In the genomic region with DNA sequence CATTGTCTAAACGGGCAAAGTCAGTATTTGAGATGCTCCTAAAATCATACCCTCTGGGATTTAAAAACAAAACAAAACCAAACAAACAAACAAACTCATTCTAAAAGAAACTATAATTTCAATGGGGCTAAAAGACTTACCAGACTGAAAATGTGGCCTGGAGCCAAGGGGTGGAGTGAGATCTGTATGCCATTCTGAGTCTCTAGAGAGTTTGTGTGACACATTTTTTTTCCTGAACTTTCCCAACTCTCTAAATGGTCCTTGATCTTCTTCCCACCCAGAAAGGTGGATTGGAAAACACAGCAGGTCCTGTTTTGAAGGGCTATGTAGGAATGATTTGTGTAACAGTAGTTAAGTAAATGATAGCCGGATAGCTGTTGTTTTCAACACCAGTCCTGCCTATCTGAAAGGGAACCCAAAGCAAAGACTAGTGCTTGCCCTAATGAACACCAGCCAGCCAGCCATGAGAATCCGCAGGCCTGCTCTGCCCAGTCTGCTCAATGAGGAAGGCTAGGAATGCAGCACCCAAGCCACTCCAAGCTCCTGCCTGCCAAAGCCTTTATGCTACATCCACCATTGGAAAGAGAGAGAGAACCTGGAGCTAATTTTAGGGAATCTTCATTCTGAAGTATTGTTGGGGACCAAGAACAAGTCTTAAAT, we compare ENCODE assay signal across 9 mouse cellular contexts. TPM values are rescaled to one million over a fixed set of nuclear protein-coding genes. Genes with fewer than 3 reads are reported as not detected.
DNase-seq lines count a peak whose midpoint lies in the region; ATAC-seq and TF ChIP-seq lines count a peak whose summit lies in the region.
"Had no signal": no experiment of that assay in that cellular context is flagged by ENCODE, and none has a peak within 500 bp of the region (broad histone marks: within the 10 kb centered on the region; RNA-seq: fewer than 3 reads in every experiment).

No protein-coding gene starts in this region.

- intact Hi-C loops in left cerebral cortex, postnatal 4 days (cut with DNase I), result no loop called here

- no peaks in the 10 kb centered on the region for H3K27me3 ChIP-seq in kidney, adult 2 months (replicated peaks; ENCODE audit: control insufficient read depth, insufficient read depth, low read length)
- no peaks in the 10 kb centered on the region for H3K27me3 ChIP-seq in heart, embryonic 15.5 days
- H3K27me3 ChIP-seq in limb, embryonic 14.5 days (ENCODE audit: control insufficient read depth, insufficient read depth, low read length), result no peaks in the 10 kb centered on the region
- no peaks in the 10 kb centered on the region for H3K27me3 ChIP-seq in stomach, embryonic 16.5 days (ENCODE audit: control insufficient read depth, insufficient read depth, low read length)

- H3K9me3 ChIP-seq in heart, embryonic 15.5 days (replicated peaks), result no peaks in the 10 kb centered on the region
- H3K9me3 ChIP-seq in limb, embryonic 14.5 days (ENCODE audit: control insufficient read depth, low read length), result no peaks in the 10 kb centered on the region
- no peaks in the 10 kb centered on the region for H3K9me3 ChIP-seq in stomach, embryonic 16.5 days (replicated peaks; ENCODE audit: control insufficient read depth, low read length)

- no peaks in the 10 kb centered on the region for H3K36me3 ChIP-seq in kidney, adult 2 months (ENCODE audit: control insufficient read depth, insufficient read depth, low read length)
- no peaks in the 10 kb centered on the region for H3K36me3 ChIP-seq in heart, embryonic 15.5 days
- no peaks in the 10 kb centered on the region for H3K36me3 ChIP-seq in limb, embryonic 14.5 days (ENCODE audit: control insufficient read depth, insufficient read depth, low read length)
- no peaks in the 10 kb centered on the region for H3K36me3 ChIP-seq in stomach, embryonic 16.5 days (ENCODE audit: control insufficient read depth, insufficient read depth, low read length)

- TF ChIP-seq CTCF in kidney, adult 2 months (conservative IDR thresholded peaks at IDR 0.05; ENCODE audit: insufficient read depth, insufficient read length, low read depth, low read length), result no peak
- no peak for TF ChIP-seq CTCF in bone marrow macrophage, adult 2 months (IDR thresholded peaks at IDR 0.05; ENCODE audit: low read depth, low read length)

- H3K27ac ChIP-seq in kidney, adult 2 months (ENCODE audit: insufficient read depth, low read depth, low read length), result peak overlapping the region; percentile 61
- H3K27ac ChIP-seq in bone marrow macrophage, adult 2 months (ENCODE audit: insufficient read depth, low read depth, low read length), result no peak overlapping the region
- H3K27ac ChIP-seq in heart, embryonic 15.5 days, result peak overlapping the region; percentile 75
- H3K27ac ChIP-seq in limb, embryonic 14.5 days (replicated peaks; ENCODE audit: low read depth, low read length), result no peak overlapping the region
- peak overlapping the region; percentile 77 for H3K27ac ChIP-seq in stomach, embryonic 16.5 days (ENCODE audit: low read length)

- H3K9ac ChIP-seq in heart, embryonic 15.5 days, result peak overlapping the region; percentile 67; the same call in 1 of the 2 replicates
- H3K9ac ChIP-seq in limb, embryonic 14.5 days (ENCODE audit: low read depth, low read length, severe bottlenecking), result no peak overlapping the region
- H3K9ac ChIP-seq in stomach, embryonic 16.5 days (ENCODE audit: low read length), result peak overlapping the region; percentile 77

- H3K4me2 ChIP-seq in heart, embryonic 15.5 days, result peak overlapping the region; percentile 81
- H3K4me2 ChIP-seq in limb, embryonic 14.5 days (replicated peaks; ENCODE audit: low read depth, low read length, severe bottlenecking), result peak overlapping the region; percentile 78
- H3K4me2 ChIP-seq in stomach, embryonic 16.5 days (ENCODE audit: low read depth, low read length), result peak overlapping the region; percentile 75

- 36% methylated on average over 3 of the region's 3 CpGs for WGBS in kidney, adult 2 months
- 57% methylated on average over 3 of the region's 3 CpGs for WGBS in heart, embryonic 15.5 days
- 54% methylated on average over 3 of the region's 3 CpGs for WGBS in limb, embryonic 14.5 days
- 56% methylated on average over 3 of the region's 3 CpGs for WGBS in stomach, embryonic 16.5 days

- H3K4me1 ChIP-seq in kidney, adult 2 months (ENCODE audit: control insufficient read depth, insufficient read depth, low read length), result peaks cover 9% of the 10 kb centered on the region; the same call in 1 of the 2 replicates
- no peaks in the 10 kb centered on the region for H3K4me1 ChIP-seq in bone marrow macrophage, adult 2 months (ENCODE audit: control insufficient read depth, insufficient read depth, low read length)
- H3K4me1 ChIP-seq in heart, embryonic 15.5 days (replicated peaks), result peaks cover 39% of the 10 kb centered on the region
- H3K4me1 ChIP-seq in limb, embryonic 14.5 days (ENCODE audit: control insufficient read depth, insufficient read depth, low read length), result peaks cover 9% of the 10 kb centered on the region
- peaks cover 10% of the 10 kb centered on the region; the same call in 1 of the 2 replicates for H3K4me1 ChIP-seq in stomach, embryonic 16.5 days (ENCODE audit: control insufficient read depth, insufficient read depth, low read length)

- ATAC-seq in heart, embryonic 15.5 days (replicated peaks; ENCODE audit: insufficient number of reproducible peaks, insufficient read depth, low FRiP score, low read depth), result no peak
- no peak for ATAC-seq in limb, embryonic 14.5 days (ENCODE audit: low FRiP score, low read depth)
- no peak for ATAC-seq in stomach, embryonic 16.5 days (ENCODE audit: insufficient read depth, low FRiP score)

- peak; percentile 60 for DNase-seq in kidney, adult 2 months
- no peak for DNase-seq in kidney, adult 11 months
- no peak for DNase-seq in limb, embryonic 14.5 days (ENCODE audit: low spot score)
- no peak for DNase-seq in left cerebral cortex, postnatal 4 days
- no peak for DNase-seq in cerebellum, postnatal 25 days

- peak overlapping the region; percentile 72 for H3K4me3 ChIP-seq in kidney, adult 2 months (ENCODE audit: insufficient read depth, low read depth, low read length)
- H3K4me3 ChIP-seq in bone marrow macrophage, adult 2 months (ENCODE audit: insufficient read depth, low read length), result peak overlapping the region; percentile 67; the same call in 1 of the 2 replicates
- peak overlapping the region; percentile 66 for H3K4me3 ChIP-seq in heart, embryonic 15.5 days
- peak overlapping the region; percentile 47 for H3K4me3 ChIP-seq in limb, embryonic 14.5 days (replicated peaks; ENCODE audit: low read length)
- peak overlapping the region; percentile 62 for H3K4me3 ChIP-seq in stomach, embryonic 16.5 days (replicated peaks; ENCODE audit: low read length)

- no peak for TF ChIP-seq POLR2A in kidney, adult 2 months (IDR thresholded peaks at IDR 0.05; ENCODE audit: low read depth, low read length)
- no peak for TF ChIP-seq POLR2A in bone marrow macrophage, adult 2 months (IDR thresholded peaks at IDR 0.05; ENCODE audit: borderline replicate concordance, low read depth, low read length)
- no peak for TF ChIP-seq POLR2A in limb, embryonic 14.5 days (IDR thresholded peaks at IDR 0.05; ENCODE audit: borderline replicate concordance, extremely low read depth, insufficient read depth, insufficient read length)

RNA-seq across cellular contexts. Expression of gene 4930523C07Rik, which starts 1.0 kb away (rescaled TPM):
- polyA plus RNA-seq in kidney, adult 2 months (2012; rRNA removed), result 8.4 and 9.5 TPM in 2 replicates
- 8.8 and 9.3 TPM in 2 replicates for polyA plus RNA-seq in bone marrow macrophage, adult 2 months (2012; ENCODE audit: insufficient read depth, insufficient read length, missing spikeins)
- polyA plus RNA-seq in heart, embryonic 15.5 days (2015; fragmentation: Nextera tagmentation; extraction: Ambion mirVana), result 17.0 and 20.0 TPM in 2 replicates
- 6.2 and 9.5 TPM in 2 replicates for polyA plus RNA-seq in limb, embryonic 14.5 days (2012; rRNA removed)
- 21.5 and 21.8 TPM in 2 replicates for polyA plus RNA-seq in limb, embryonic 14.5 days (2014; fragmentation: Nextera tagmentation; extraction: Ambion mirVana)
- polyA plus RNA-seq in stomach, embryonic 16.5 days (2015; fragmentation: Nextera tagmentation; extraction: Ambion mirVana), result 24.3 and 30.1 TPM in 2 replicates
- 1 to 10 TPM; 2.3 to 3.2 TPM for total RNA-seq in left cerebral cortex, postnatal 4 days (2021)
- total RNA-seq: MEL had no signal

Comparison
In these comparisons a context has a peak if more than half of its experiments do, and no peak if none do; other contexts are left out.
1. H3K27ac ChIP-seq: peak in kidney, adult 2 months (single experiment), heart, embryonic 15.5 days (single experiment) and stomach, embryonic 16.5 days (single experiment); none in bone marrow macrophage, adult 2 months (single experiment) and limb, embryonic 14.5 days (single experiment).
2. Peak in every context shown above with its lines, with median percentiles within 50 percentile points of each other: H3K4me3 ChIP-seq and H3K4me2 ChIP-seq.